Mouse (Mus musculus): ENCODE measurements at regions not wholly inside any gene's neighbourhood (a gene's known extent, or its start where the extent isn't known, plus 50 kb on each side); places are given as distances from the start of the nearest gene placed in this dataset.

GRCm38 (mm10) chr2:166329556-166330340, 174.3 kb upstream of the Sulf2 start:
- Histone ChIP-seq H3K27ac (ENCODE audit: insufficient read depth, low read length) (no peak overlapping the region), H3K4me3 (replicated peaks; ENCODE audit: insufficient read depth, low read depth, low read length) (no peak overlapping the region), H3K4me1 (ENCODE audit: control insufficient read depth, insufficient read depth, low read length) (0 out of 2 replicates have a peak, but pooled peaks cover 7% of the 10 kb centered on the region), H3K27me3 (ENCODE audit: control insufficient read depth, insufficient read depth, low read length) (no peaks in the 10 kb centered on the region)
- no peak for TF ChIP-seq POLR2A (IDR thresholded peaks at IDR 0.05; ENCODE audit: borderline replicate concordance, insufficient read depth, low read length)
- TF ChIP-seq CTCF (IDR thresholded peaks at IDR 0.05; ENCODE audit: borderline replicate concordance, insufficient read depth, low read depth, low read length) = no peak
- 83% methylated on average over 14 of the region's 14 CpGs for WGBS
- no peak for DNase-seq

GRCm38 (mm10) chr2:166326932-166327331, 171.5 kb upstream of the Sulf2 start:
- no peak for DNase-seq
- TF ChIP-seq POLR2A (IDR thresholded peaks at IDR 0.05; ENCODE audit: borderline replicate concordance, insufficient read depth, low read length) = no peak
- no peak for TF ChIP-seq CTCF (IDR thresholded peaks at IDR 0.05; ENCODE audit: borderline replicate concordance, insufficient read depth, low read depth, low read length)

GRCm38 (mm10) chr2:166324954-166325353, 169.5 kb upstream of the Sulf2 start:
- Histone ChIP-seq H3K27ac (ENCODE audit: insufficient read depth, low read length) (no peak overlapping the region), H3K4me1 (ENCODE audit: control insufficient read depth, insufficient read depth, low read length) (0 out of 2 replicates have a peak, but pooled peaks cover 7% of the 10 kb centered on the region), H3K27me3 (ENCODE audit: control insufficient read depth, insufficient read depth, low read length) (no peaks in the 10 kb centered on the region), H3K4me3 (replicated peaks; ENCODE audit: insufficient read depth, low read depth, low read length) (no peak overlapping the region)
- no peak for TF ChIP-seq POLR2A (IDR thresholded peaks at IDR 0.05; ENCODE audit: borderline replicate concordance, insufficient read depth, low read length)
- no peak for TF ChIP-seq CTCF (IDR thresholded peaks at IDR 0.05; ENCODE audit: borderline replicate concordance, insufficient read depth, low read depth, low read length)
- 31% methylated on average over 3 of the region's 3 CpGs for WGBS
- DNase-seq = no peak

More at GRCm38 (mm10) chr2:166326932-166327331, 171.5 kb upstream of the Sulf2 start:
- 85% methylated on average over 5 of the region's 5 CpGs for WGBS
- Histone ChIP-seq H3K4me3 (replicated peaks; ENCODE audit: insufficient read depth, low read depth, low read length) (no peak overlapping the region), H3K27me3 (ENCODE audit: control insufficient read depth, insufficient read depth, low read length) (no peaks in the 10 kb centered on the region), H3K27ac (ENCODE audit: insufficient read depth, low read length) (no peak overlapping the region), H3K4me1 (ENCODE audit: control insufficient read depth, insufficient read depth, low read length) (0 out of 2 replicates have a peak, but pooled peaks cover 7% of the 10 kb centered on the region)

- Histone ChIP-seq H3K4me3 (replicated peaks; ENCODE audit: insufficient read depth, low read depth, low read length) (no peak overlapping the region), H3K27ac (ENCODE audit: insufficient read depth, low read length) (no peak overlapping the region), H3K4me1 (ENCODE audit: control insufficient read depth, insufficient read depth, low read length) (0 out of 2 replicates have a peak, but pooled peaks cover 6% of the 10 kb centered on the region), H3K27me3 (ENCODE audit: control insufficient read depth, insufficient read depth, low read length) (no peaks in the 10 kb centered on the region)
- DNase-seq = no peak
- no peak for TF ChIP-seq POLR2A (IDR thresholded peaks at IDR 0.05; ENCODE audit: borderline replicate concordance, insufficient read depth, low read length)
- no peak for TF ChIP-seq CTCF (IDR thresholded peaks at IDR 0.05; ENCODE audit: borderline replicate concordance, insufficient read depth, low read depth, low read length)
- 12% methylated on average over 10 of the region's 10 CpGs for WGBS
Observed at GRCm38 (mm10) chr2:166324439-166324838, 169.0 kb upstream of the Sulf2 start.

GRCm38 (mm10) chr2:166322668-166323043, 167.2 kb upstream of the Sulf2 start:
- H3K4me1 ChIP-seq (ENCODE audit: control insufficient read depth, insufficient read depth, low read length) = no peaks in the 10 kb centered on the region
- H3K4me3 ChIP-seq (replicated peaks; ENCODE audit: insufficient read depth, low read depth, low read length) = no peak overlapping the region
- no peaks in the 10 kb centered on the region for H3K27me3 ChIP-seq (ENCODE audit: control insufficient read depth, insufficient read depth, low read length)
- no peak for DNase-seq
- H3K27ac ChIP-seq (ENCODE audit: insufficient read depth, low read length) = no peak overlapping the region
- WGBS = 97% methylated on average over 6 of the region's 6 CpGs
- TF ChIP-seq POLR2A (IDR thresholded peaks at IDR 0.05; ENCODE audit: borderline replicate concordance, insufficient read depth, low read length) = no peak
- no peak for TF ChIP-seq CTCF (IDR thresholded peaks at IDR 0.05; ENCODE audit: borderline replicate concordance, insufficient read depth, low read depth, low read length)

- Histone ChIP-seq H3K4me3 (replicated peaks; ENCODE audit: insufficient read depth, low read depth, low read length) (no peak overlapping the region), H3K27ac (ENCODE audit: insufficient read depth, low read length) (no peak overlapping the region), H3K27me3 (ENCODE audit: control insufficient read depth, insufficient read depth, low read length) (no peaks in the 10 kb centered on the region), H3K4me1 (ENCODE audit: control insufficient read depth, insufficient read depth, low read length) (no peaks in the 10 kb centered on the region)
- no peak for TF ChIP-seq CTCF (IDR thresholded peaks at IDR 0.05; ENCODE audit: borderline replicate concordance, insufficient read depth, low read depth, low read length)
- no peak for TF ChIP-seq POLR2A (IDR thresholded peaks at IDR 0.05; ENCODE audit: borderline replicate concordance, insufficient read depth, low read length)
- 74% methylated on average over 6 of the region's 6 CpGs for WGBS
- no peak for DNase-seq
Observed at GRCm38 (mm10) chr2:166321992-166322667, 166.7 kb upstream of the Sulf2 start.

- H3K4me3 ChIP-seq (replicated peaks; ENCODE audit: insufficient read depth, low read depth, low read length) = no peak overlapping the region
- H3K27ac ChIP-seq (ENCODE audit: insufficient read depth, low read length) = no peak overlapping the region
- WGBS = 21% methylated on average over 10 of the region's 10 CpGs
- no peaks in the 10 kb centered on the region for H3K27me3 ChIP-seq (ENCODE audit: control insufficient read depth, insufficient read depth, low read length)
- no peak for TF ChIP-seq CTCF (IDR thresholded peaks at IDR 0.05; ENCODE audit: borderline replicate concordance, insufficient read depth, low read depth, low read length)
- no peak for TF ChIP-seq POLR2A (IDR thresholded peaks at IDR 0.05; ENCODE audit: borderline replicate concordance, insufficient read depth, low read length)
- DNase-seq = no peak
- H3K4me1 ChIP-seq (ENCODE audit: control insufficient read depth, insufficient read depth, low read length) = no peaks in the 10 kb centered on the region
Observed at GRCm38 (mm10) chr2:166316409-166316916, 161.0 kb upstream of the Sulf2 start.
